Mouse (Mus musculus) CH12.LX (cell line): ENCODE results near the gene Golgb1. TPM values are rescaled to one million over a fixed set of nuclear protein-coding genes. Genes with fewer than 3 reads are reported as not detected.

Experiments
- DNase-seq: peaks from one replicate; pipeline ENCODE4 v3.0.0-alpha.2; 2013; ENCODE audit errors: extremely low read depth
- H3K27ac ChIP-seq: 2 replicates; pipeline ENCODE4 v1.5.1; 2012; ENCODE audit warnings: low read depth, mild to moderate bottlenecking, control low read depth, moderate library complexity; ENCODE audit not compliant: insufficient read depth
- H3K27me3 ChIP-seq: replicated peaks from 2 replicates; pipeline ENCODE3; 2012; ENCODE audit warnings: inconsistent platforms
- H3K36me3 ChIP-seq, 2 experiments: replicated peaks in 1 of 2; 2 replicates each; pipeline versions ENCODE3 to v1.6.1; 2012; ENCODE audit warnings: inconsistent platforms in 1 of 2, low read length in 1 of 2, mild to moderate bottlenecking in 1 of 2, mixed read lengths in 1 of 2, moderate library complexity in 1 of 2; ENCODE audit not compliant: control insufficient read depth in 1 of 2, insufficient read depth in 1 of 2
- H3K4me1 ChIP-seq, 2 experiments: 2 replicates each; pipeline ENCODE4 v1.6.1; 2012; ENCODE audit warnings: inconsistent platforms in 1 of 2, moderate library complexity in 1 of 2; ENCODE audit not compliant: insufficient read depth in 2 of 2, control insufficient read depth in 1 of 2
- H3K4me2 ChIP-seq: 2 replicates; pipeline ENCODE4 v1.6.1; 2012; ENCODE audit warnings: low read depth, mild to moderate bottlenecking, control low read depth; ENCODE audit not compliant: poor library complexity, insufficient read depth, severe bottlenecking
- H3K4me3 ChIP-seq, 3 experiments: fragments of 150-350 bp in 1 of 3; sonication (generic) in 1 of 3; replicated peaks in 1 of 3; 2 replicates each; pipeline versions ENCODE3 to v1.5.1; 2011 to 2012; ENCODE audit warnings: low read depth in 2 of 3, low read length in 2 of 3, mild to moderate bottlenecking in 2 of 3, moderate library complexity in 2 of 3, control low read depth in 1 of 3, improper control_type of control experiment in 1 of 3, inconsistent platforms in 1 of 3, mixed read lengths in 1 of 3; ENCODE audit not compliant: poor library complexity in 1 of 3
- H3K79me2 ChIP-seq: replicated peaks from 2 replicates; pipeline ENCODE4 v1.6.1; 2012; ENCODE audit warnings: mild to moderate bottlenecking, moderate library complexity; ENCODE audit not compliant: control insufficient read depth, poor library complexity, insufficient read depth, severe bottlenecking; ENCODE audit errors: extremely low read depth
- H3K9ac ChIP-seq: 2 replicates; pipeline ENCODE4 v1.6.1; 2012; ENCODE audit warnings: low read depth, mild to moderate bottlenecking, control low read depth, moderate library complexity; ENCODE audit not compliant: insufficient read depth
- H3K9me3 ChIP-seq: replicated peaks from 2 replicates; pipeline ENCODE3; 2012; ENCODE audit warnings: low read length, inconsistent platforms, mixed read lengths
- CTCF ChIP-seq, 2 experiments: IDR thresholded peaks in 1 of 2; conservative IDR thresholded peaks in 1 of 2; 2 replicates each; pipeline ENCODE4 v1.5.1; 2011 to 2012; ENCODE audit warnings: low read depth in 2 of 2, low read length in 2 of 2, improper control_type of control experiment in 1 of 2, inconsistent platforms in 1 of 2, mild to moderate bottlenecking in 1 of 2, moderate library complexity in 1 of 2
- E2F4 ChIP-seq: IDR thresholded peaks from 2 replicates; pipeline ENCODE4 v1.6.1; 2011; ENCODE audit warnings: low read depth, low read length, improper control_type of control experiment; ENCODE audit not compliant: insufficient replicate concordance
- GABPA ChIP-seq: IDR thresholded peaks from 2 replicates; pipeline ENCODE4 v1.6.1; 2012; ENCODE audit warnings: low read depth, low read length, improper control_type of control experiment, inconsistent platforms; ENCODE audit not compliant: insufficient replicate concordance
- JUN ChIP-seq: IDR thresholded peaks from 2 replicates; pipeline ENCODE4 v1.6.1; 2011; ENCODE audit warnings: low read depth, mild to moderate bottlenecking, low read length, improper control_type of control experiment, moderate library complexity; ENCODE audit not compliant: insufficient read depth
- MAFK ChIP-seq: IDR thresholded peaks from 2 replicates; pipeline ENCODE4 v1.6.1; 2011; ENCODE audit warnings: low read length, improper control_type of control experiment; ENCODE audit not compliant: insufficient replicate concordance
- MEF2A ChIP-seq: IDR thresholded peaks from 2 replicates; pipeline ENCODE4 v1.6.1; 2014; ENCODE audit warnings: low read depth, mild to moderate bottlenecking, inconsistent platforms, low read length, improper control_type of control experiment, borderline replicate concordance
- MXI1 ChIP-seq: IDR thresholded peaks from 2 replicates; pipeline ENCODE4 v1.6.1; 2011; ENCODE audit warnings: mild to moderate bottlenecking, low read depth, low read length, improper control_type of control experiment
- MYC ChIP-seq: IDR thresholded peaks from 2 replicates; pipeline ENCODE4 v1.6.1; 2011; ENCODE audit warnings: low read depth, mild to moderate bottlenecking, improper control_type of control experiment, low read length
- POLR2A ChIP-seq: IDR thresholded peaks from 2 replicates; pipeline ENCODE4 v1.6.1; 2011; ENCODE audit warnings: low read depth, mild to moderate bottlenecking, improper control_type of control experiment, low read length
- POLR2AphosphoS2 ChIP-seq: IDR thresholded peaks from 2 replicates; pipeline ENCODE4 v1.6.1; 2011; ENCODE audit warnings: low read depth, low read length, improper control_type of control experiment
- RAD21 ChIP-seq: IDR thresholded peaks from 2 replicates; pipeline ENCODE4 v1.6.1; 2011; ENCODE audit warnings: low read depth, mild to moderate bottlenecking, low read length, improper control_type of control experiment, moderate library complexity
- SMC3 ChIP-seq: IDR thresholded peaks from 2 replicates; pipeline ENCODE4 v1.6.1; 2011; ENCODE audit warnings: low read depth, low read length, improper control_type of control experiment
- UBTF ChIP-seq: IDR thresholded peaks from 2 replicates; pipeline ENCODE4 v1.6.1; 2012; ENCODE audit warnings: low read depth, mild to moderate bottlenecking, inconsistent platforms, low read length, improper control_type of control experiment, moderate library complexity
- USF2 ChIP-seq: conservative IDR thresholded peaks from 2 replicates; pipeline ENCODE4 v1.6.1; 2011; ENCODE audit warnings: low read depth, low read length, improper control_type of control experiment
- dilution Hi-C: fragments of 300-500 bp; cut with MboI; formaldehyde crosslinking; loops from 2 replicates; pipeline ENCODE4 v1.14.3; 2020; ENCODE audit warnings: low sequenced_read_pairs; ENCODE audit not compliant: extremely low pct_unique_long_range_greater_than_20kb, extremely low pct_ligation_motif_present
- in situ Hi-C: fragments of 300-500 bp; cut with MboI; formaldehyde crosslinking; loops from 3 replicates; pipeline ENCODE4 v1.14.3; 2019; ENCODE audit warnings: low sequenced_read_pairs, low pct_ligation_motif_present, low pct_unique_long_range_greater_than_20kb, mixed read lengths
- polyA plus RNA-seq: library from polyadenylated mRNA; unstranded; fragments of >175 nt; gene quantifications from 2 replicates; pipeline ENCODE4 v1.2.1, GENCODE M21; 2012; ENCODE audit warnings: low read depth; ENCODE audit not compliant: insufficient read length
- total RNA-seq, 2 experiments: library from RNA; depleted of rRNA; stranded (reverse); fragments of 300-350 nt in 1 of 2; fragments of >200 nt in 1 of 2; gene quantifications; 2 replicates each; pipeline ENCODE4 v1.2.3; 2012 to 2014

The Golgb1 gene
- total and polyA plus RNA-seq, 3 experiments = 65.6 to 112 (median 96.8) TPM

DNA sequence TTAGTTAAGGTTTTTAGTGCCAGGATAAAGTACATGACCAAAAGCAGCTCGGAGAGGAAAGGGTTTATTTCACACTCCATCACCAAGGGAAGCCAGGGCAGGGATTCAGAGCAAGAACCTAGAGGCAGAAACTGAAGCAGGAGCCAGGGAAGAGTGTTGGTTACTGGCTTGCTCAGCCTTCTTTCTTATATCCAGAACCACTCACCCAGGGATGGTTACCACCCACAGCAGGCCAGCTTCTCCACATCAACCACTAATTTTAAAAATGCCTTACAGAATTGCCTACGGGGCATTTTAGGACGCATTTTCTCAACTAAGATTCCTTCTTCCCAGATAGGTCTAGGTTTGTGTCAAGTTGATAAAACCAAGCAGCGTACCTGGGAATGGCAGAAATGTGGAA lies 88.5 kb downstream of the Golgb1 start:
- in situ Hi-C loops = no loop called here
- dilution Hi-C loops = no loop called here
- Histone ChIP-seq H3K9ac (no peak overlapping the region), H3K27ac (no peak overlapping the region), H3K36me3 (peaks cover 66 to 79% of the 10 kb centered on the region in 2 experiments), H3K4me2 (no peak overlapping the region), H3K4me3 (no peak overlapping the region), H3K9me3 (no peaks in the 10 kb centered on the region), H3K4me1 (no peaks in the 10 kb centered on the region), H3K79me2 (no peaks in the 10 kb centered on the region; the same call in 1 of the 2 replicates), H3K27me3 (no peaks in the 10 kb centered on the region)
- DNase-seq = no peak
- TF ChIP-seq JUN (no peak), UBTF (no peak), GABPA (no peak), CTCF (conservative IDR thresholded peaks at IDR 0.05 in 1 of 2, IDR thresholded peaks at IDR 0.05 in 1 of 2; ENCODE audit: low read depth in 2 of 2, low read length in 2 of 2) (no peak), MEF2A (no peak), SMC3 (no peak), E2F4 (no peak)

DNA sequence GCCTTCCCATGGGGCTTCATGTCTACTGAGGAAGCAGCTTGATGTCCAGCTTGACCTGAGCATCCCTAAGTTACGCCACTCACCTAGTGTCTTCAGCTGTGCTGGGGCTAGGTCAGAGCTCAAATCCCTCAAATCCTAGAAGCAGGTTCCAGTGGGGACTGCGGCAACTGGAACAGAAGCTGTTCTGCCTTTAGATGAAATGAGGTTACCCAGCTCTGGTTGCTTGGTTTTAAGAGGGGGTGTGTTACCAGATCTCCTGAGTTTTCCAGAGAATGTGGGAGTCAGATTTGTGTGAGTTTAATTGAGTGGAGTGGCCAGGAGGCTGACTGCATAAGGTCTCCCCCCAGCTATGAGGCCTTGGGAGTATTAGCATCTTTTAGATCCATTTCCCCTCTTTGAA lies 104.2 kb downstream of the Golgb1 start:
- dilution Hi-C loops = no loop called here
- Histone ChIP-seq H3K27ac (no peak overlapping the region), H3K4me3 (no peak overlapping the region), H3K9me3 (peaks cover 6% of the 10 kb centered on the region), H3K9ac (no peak overlapping the region), H3K4me1 (peaks cover 3 to 14% of the 10 kb centered on the region in 2 experiments; a peak in 3 of 4 replicates), H3K36me3 (peaks cover 0 to 13% of the 10 kb centered on the region in 2 experiments), H3K79me2 (no peaks in the 10 kb centered on the region), H3K27me3 (no peaks in the 10 kb centered on the region), H3K4me2 (no peak overlapping the region)
- DNase-seq = no peak
- TF ChIP-seq POLR2A (no peak), MYC (no peak), MAFK (no peak), CTCF (conservative IDR thresholded peaks at IDR 0.05 in 1 of 2, IDR thresholded peaks at IDR 0.05 in 1 of 2; ENCODE audit: low read depth in 2 of 2, low read length in 2 of 2) (no peak), MXI1 (no peak), USF2 (no peak), RAD21 (no peak), POLR2AphosphoS2 (no peak)
- in situ Hi-C loops = no loop called here

Other genes starting within 250 kb of the Golgb1 start
- gene Cd86, start 209.1 kb upstream of the Golgb1 start, total RNA-seq (2012; rRNA removed) = 60.0 and 113 TPM in 2 replicates
- gene Cd86, start 209.1 kb upstream of the Golgb1 start, total RNA-seq (2014; rRNA removed) = 191 and 196 TPM in 2 replicates
- gene Cd86, start 209.1 kb upstream of the Golgb1 start, polyA plus RNA-seq = 91.9 and 102 TPM in 2 replicates
- 0.34 and 0.76 TPM in 2 replicates for gene Ildr1, start 181.2 kb upstream of the Golgb1 start, total RNA-seq (2012; rRNA removed)
- gene Ildr1, start 181.2 kb upstream of the Golgb1 start, total RNA-seq (2014; rRNA removed) = 0.34 and 0.80 TPM in 2 replicates
- 0.81 and 1.1 TPM in 2 replicates for gene Ildr1, start 181.2 kb upstream of the Golgb1 start, polyA plus RNA-seq
- 10.0 and 11.7 TPM in 2 replicates for gene Slc15a2, start 90.2 kb upstream of the Golgb1 start, total RNA-seq (2012; rRNA removed)
- 9.4 and 10.8 TPM in 2 replicates for gene Slc15a2, start 90.2 kb upstream of the Golgb1 start, total RNA-seq (2014; rRNA removed)
- gene Slc15a2, start 90.2 kb upstream of the Golgb1 start, polyA plus RNA-seq = 9.3 and 11.4 TPM in 2 replicates
- 32.1 and 41.0 TPM in 2 replicates for gene Iqcb1, start 46.8 kb upstream of the Golgb1 start, total RNA-seq (2012; rRNA removed)
- gene Iqcb1, start 46.8 kb upstream of the Golgb1 start, total RNA-seq (2014; rRNA removed) = 46.4 and 50.4 TPM in 2 replicates
- 47.7 and 49.9 TPM in 2 replicates for gene Iqcb1, start 46.8 kb upstream of the Golgb1 start, polyA plus RNA-seq
- gene Eaf2, start 137 bp upstream of the Golgb1 start, total RNA-seq (2012; rRNA removed) = 7.4 and 8.1 TPM in 2 replicates
- gene Eaf2, start 137 bp upstream of the Golgb1 start, total RNA-seq (2014; rRNA removed) = 5.0 and 7.1 TPM in 2 replicates
- gene Eaf2, start 137 bp upstream of the Golgb1 start, polyA plus RNA-seq = 3.5 and 5.5 TPM in 2 replicates
- gene Hcls1, start 59.8 kb downstream of the Golgb1 start, total RNA-seq (2012; rRNA removed) = 302 and 332 TPM in 2 replicates
- gene Hcls1, start 59.8 kb downstream of the Golgb1 start, total RNA-seq (2014; rRNA removed) = 206 and 222 TPM in 2 replicates
- 537 and 750 TPM in 2 replicates for gene Hcls1, start 59.8 kb downstream of the Golgb1 start, polyA plus RNA-seq
- gene Fbxo40, start 115.3 kb downstream of the Golgb1 start, total RNA-seq (2012; rRNA removed) = 0.88 and 1.5 TPM in 2 replicates
- gene Fbxo40, start 115.3 kb downstream of the Golgb1 start, total RNA-seq (2014; rRNA removed) = 1.0 and 2.2 TPM in 2 replicates
- gene Fbxo40, start 115.3 kb downstream of the Golgb1 start, polyA plus RNA-seq = 3.0 and 3.7 TPM in 2 replicates
- 19.1 and 21.8 TPM in 2 replicates for gene Polq, start 136.6 kb downstream of the Golgb1 start, total RNA-seq (2012; rRNA removed)
- gene Polq, start 136.6 kb downstream of the Golgb1 start, total RNA-seq (2014; rRNA removed) = 27.0 and 29.3 TPM in 2 replicates
- 23.2 and 23.6 TPM in 2 replicates for gene Polq, start 136.6 kb downstream of the Golgb1 start, polyA plus RNA-seq